Mouse (Mus musculus) thymus, adult 2 months (tissue): ENCODE results near the gene Olfr126. TPM values are rescaled to one million over a fixed set of nuclear protein-coding genes. Genes with fewer than 3 reads are reported as not detected.

Source experiments
- DNase-seq: peaks from one replicate; pipeline ENCODE4 v3.0.0; 2021
- H3K27ac ChIP-seq: fragments of 200-500 bp; 2 replicates; pipeline ENCODE4 v1.5.1; 2012; ENCODE audit warnings: low read length, control low read depth; ENCODE audit not compliant: control insufficient read depth, insufficient read depth
- H3K27me3 ChIP-seq: fragments of 200-500 bp; 2 replicates; pipeline ENCODE4 v1.6.1; 2012; ENCODE audit warnings: mild to moderate bottlenecking, low read length, moderate library complexity, mixed read lengths; ENCODE audit not compliant: control insufficient read depth, insufficient read depth
- H3K36me3 ChIP-seq: fragments of 200-500 bp; 2 replicates; pipeline ENCODE4 v1.6.1; 2012; ENCODE audit warnings: mild to moderate bottlenecking, low read length, moderate library complexity; ENCODE audit not compliant: control insufficient read depth, insufficient read depth
- H3K4me1 ChIP-seq: fragments of 200-500 bp; replicated peaks from 2 replicates; pipeline ENCODE4 v1.6.1; 2012; ENCODE audit warnings: low read length; ENCODE audit not compliant: control insufficient read depth, insufficient read depth
- H3K4me3 ChIP-seq: fragments of 200-500 bp; 2 replicates; pipeline ENCODE4 v1.5.1; 2012; ENCODE audit warnings: mild to moderate bottlenecking, low read length, control low read depth, moderate library complexity; ENCODE audit not compliant: control insufficient read depth, insufficient read depth
- CTCF ChIP-seq: fragments of 200-500 bp; IDR thresholded peaks from 2 replicates; pipeline ENCODE4 v1.5.1; 2012; ENCODE audit warnings: mild to moderate bottlenecking, control low read depth, low read length, moderate library complexity, borderline replicate concordance; ENCODE audit not compliant: control insufficient read depth, poor library complexity, insufficient read depth; ENCODE audit errors: extremely low read depth
- POLR2A ChIP-seq: fragments of 200-500 bp; IDR thresholded peaks from 2 replicates; pipeline ENCODE4 v1.6.1; 2012; ENCODE audit warnings: mild to moderate bottlenecking, low read length, control low read depth, moderate library complexity; ENCODE audit not compliant: control insufficient read depth, poor library complexity, insufficient read depth; ENCODE audit errors: extremely low read depth
- WGBS: fragments of 180-500 bp; shearing (Covaris S2); methylation state at CpG from one replicate; pipeline ENCODE4 v1.1.7; 2018; 5-methylcytosine and 5-hydroxymethylcytosine counted together
- polyA plus RNA-seq: library from polyadenylated mRNA; depleted of rRNA; stranded (reverse); fragments of >200 nt; gene quantifications from 2 replicates; pipeline ENCODE4 v1.2.3, GENCODE M21; 2012; rRNA removed

The Olfr126 gene
- polyA plus RNA-seq = not detected in 2 replicates

DNA sequence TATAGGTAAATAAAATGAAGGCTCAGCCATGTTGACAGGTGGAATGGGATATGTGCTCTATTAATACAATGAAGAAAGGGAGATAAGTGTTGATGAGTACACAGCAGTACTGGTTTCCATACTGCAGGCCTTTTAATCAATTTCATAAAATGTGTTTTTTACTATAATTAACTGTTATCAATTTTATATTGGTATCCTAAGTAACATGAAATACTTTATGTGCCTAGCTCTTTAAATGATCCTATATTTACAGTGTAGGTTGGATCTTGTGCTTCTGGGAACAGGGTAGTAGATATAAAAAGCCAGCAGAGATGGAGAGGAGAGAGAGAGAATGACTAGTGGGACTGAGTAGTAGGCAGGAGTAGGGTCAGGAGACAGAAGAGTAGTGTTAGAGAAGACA is at the start of gene Olfr126:
Olfr126 (plus strand) TSS at position 301 of the 400 bp plus-strand sequence.
- Histone ChIP-seq H3K36me3 (no peaks in the 10 kb centered on the region), H3K4me1 (no peaks in the 10 kb centered on the region), H3K4me3 (no peak within 1 kb of the TSS), H3K27ac (no peak within 1 kb of the TSS), H3K27me3 (no peaks in the 10 kb centered on the region)
- no peak for DNase-seq
- TF ChIP-seq CTCF (no peak), POLR2A (no peak)

DNA sequence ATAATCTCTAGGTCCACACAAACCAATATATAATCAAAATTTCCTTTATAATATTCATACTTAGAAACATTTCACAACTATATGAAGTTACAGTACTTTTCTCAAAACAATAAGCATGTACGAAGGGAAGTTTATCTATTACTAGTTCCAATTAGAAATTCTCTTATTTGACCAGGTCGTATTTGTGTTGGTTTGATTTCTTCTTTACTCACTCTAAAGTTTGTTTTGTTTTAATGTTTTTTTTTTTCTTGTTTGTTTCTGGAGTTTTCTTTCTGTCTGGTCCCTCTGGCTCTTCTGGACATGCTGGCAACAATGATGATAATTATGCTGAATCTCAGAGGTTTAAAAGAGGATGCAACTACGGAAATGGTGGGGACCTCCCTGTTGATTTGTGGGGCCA is 47.7 kb upstream of the Olfr126 start, which contains the start of gene Olfr124:
Olfr124 (plus strand) TSS at position 301 of the 400 bp plus-strand sequence.
- WGBS = 94% methylated on average over 3 of the region's 3 CpGs
- no peaks in the 10 kb centered on the region for H3K36me3 ChIP-seq
- H3K4me1 ChIP-seq = no peaks in the 10 kb centered on the region
- TF ChIP-seq POLR2A (no peak), CTCF (no peak)
- H3K4me3 ChIP-seq = no peak within 1 kb of the TSS
- H3K27ac ChIP-seq = no peak within 1 kb of the TSS
- H3K27me3 ChIP-seq = no peaks in the 10 kb centered on the region
- no peak for DNase-seq

- H3K27ac ChIP-seq = no peak within 1 kb of the TSS
- no peak for TF ChIP-seq CTCF
- no peak for TF ChIP-seq POLR2A
These were observed 14.6 kb upstream of the Olfr126 start, which contains the start of gene Olfr125 for GRCm38 (mm10) chr17:37832649-37833048. Olfr125 (plus strand) TSS chr17:37832949.

DNA sequence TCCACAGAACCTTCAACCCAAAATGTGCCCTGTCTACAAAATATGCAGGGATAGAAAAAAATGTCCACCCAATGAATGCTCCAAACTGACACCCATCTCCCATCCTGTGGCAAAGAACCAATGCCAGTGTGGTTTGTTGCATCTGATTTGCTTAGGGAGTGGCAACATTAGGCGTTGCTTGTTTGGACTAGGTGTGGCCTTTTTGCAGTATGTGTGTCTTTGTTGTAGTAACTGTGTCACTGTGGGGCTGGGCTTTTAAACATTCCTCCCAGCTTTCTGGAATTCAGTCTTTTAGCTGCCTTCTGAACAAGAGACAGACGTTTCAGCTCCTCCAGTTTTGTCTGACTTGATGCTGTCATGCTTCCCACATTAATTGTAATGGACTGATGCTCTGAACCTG is 16.6 kb downstream of the Olfr126 start:
- 58% methylated on average over 2 of the region's 2 CpGs for WGBS
- no peak for TF ChIP-seq POLR2A
- TF ChIP-seq CTCF = no peak
- no peak overlapping the region for H3K4me3 ChIP-seq
- no peaks in the 10 kb centered on the region for H3K4me1 ChIP-seq
- no peaks in the 10 kb centered on the region for H3K27me3 ChIP-seq
- H3K27ac ChIP-seq = no peak overlapping the region
- no peak for DNase-seq
- H3K36me3 ChIP-seq = no peaks in the 10 kb centered on the region

More at GRCm38 (mm10) chr17:37832649-37833048, 14.6 kb upstream of the Olfr126 start, which contains the start of gene Olfr125:
- DNase-seq = no peak
- no peaks in the 10 kb centered on the region for H3K27me3 ChIP-seq
- no peak within 1 kb of the TSS for H3K4me3 ChIP-seq
- H3K36me3 ChIP-seq = no peaks in the 10 kb centered on the region
- H3K4me1 ChIP-seq = no peaks in the 10 kb centered on the region

DNA sequence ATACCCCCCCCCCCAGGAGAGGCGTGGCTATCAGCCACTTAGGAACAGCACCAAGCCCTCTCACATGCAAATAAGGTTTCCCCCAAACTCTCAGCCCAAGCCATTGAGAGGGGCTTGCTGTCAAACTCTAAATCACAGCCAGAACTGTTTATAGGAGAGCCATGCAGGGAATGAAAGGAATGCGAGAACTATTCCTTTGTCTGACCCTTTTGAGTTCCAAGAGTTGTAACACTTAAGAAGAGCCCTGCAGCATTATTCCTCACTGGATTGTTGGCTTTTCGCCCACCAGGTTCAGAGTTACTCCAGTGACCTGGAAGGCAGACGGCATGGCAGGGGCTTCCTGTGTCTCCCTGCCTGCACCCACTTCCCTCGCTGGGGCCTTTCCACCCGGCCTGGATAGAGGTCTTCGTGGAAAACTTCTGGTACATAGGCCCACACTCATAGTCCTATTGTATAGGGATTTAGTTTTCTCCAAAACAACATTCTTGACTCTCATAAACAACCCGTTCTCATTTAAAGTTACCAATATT is 22.5 kb downstream of the Olfr126 start:
- H3K4me3 ChIP-seq = no peak overlapping the region
- H3K27me3 ChIP-seq = no peaks in the 10 kb centered on the region
- DNase-seq = no peak
- no peaks in the 10 kb centered on the region for H3K4me1 ChIP-seq
- no peak for TF ChIP-seq CTCF
- 32% methylated on average over 8 of the region's 8 CpGs for WGBS
- H3K27ac ChIP-seq = no peak overlapping the region
- H3K36me3 ChIP-seq = no peaks in the 10 kb centered on the region

GRCm38 (mm10) chr17:37873830-37874229 is 26.5 kb downstream of the Olfr126 start:
- TF ChIP-seq POLR2A (no peak), CTCF (no peak)
- no peak for DNase-seq
- Histone ChIP-seq H3K27me3 (no peaks in the 10 kb centered on the region), H3K4me3 (no peak overlapping the region), H3K4me1 (no peaks in the 10 kb centered on the region), H3K36me3 (no peaks in the 10 kb centered on the region), H3K27ac (no peak overlapping the region)
- WGBS = 81% methylated on average over 3 of the region's 3 CpGs

GRCm38 (mm10) chr17:37900137-37900536 is 52.9 kb downstream of the Olfr126 start, which contains the start of gene Olfr127:
Olfr127 (plus strand) TSS chr17:37900437.
- no peaks in the 10 kb centered on the region for H3K36me3 ChIP-seq
- WGBS = 75% methylated on average over 1 of the region's 1 CpGs
- no peak within 1 kb of the TSS for H3K27ac ChIP-seq
- no peak for TF ChIP-seq CTCF
- TF ChIP-seq POLR2A = no peak
- H3K4me1 ChIP-seq = no peaks in the 10 kb centered on the region
- no peak within 1 kb of the TSS for H3K4me3 ChIP-seq
- H3K27me3 ChIP-seq = no peaks in the 10 kb centered on the region
- DNase-seq = no peak

Other genes with a start within 250 kb of the Olfr126 start
- not detected in 2 replicates for gene Olfr115, start 220.4 kb upstream of the Olfr126 start, polyA plus RNA-seq
- not detected in 2 replicates for gene Olfr116, start 220.3 kb upstream of the Olfr126 start, polyA plus RNA-seq
- gene Olfr117, start 183.7 kb upstream of the Olfr126 start, polyA plus RNA-seq = not detected in 2 replicates
- gene Olfr118, start 180.5 kb upstream of the Olfr126 start, polyA plus RNA-seq = not detected in 2 replicates
- not detected in 2 replicates for gene Olfr119, start 150.9 kb upstream of the Olfr126 start, polyA plus RNA-seq
- gene Olfr120, start 125.7 kb upstream of the Olfr126 start, polyA plus RNA-seq = not detected in 2 replicates
- gene Olfr121, start 98.6 kb upstream of the Olfr126 start, polyA plus RNA-seq = not detected in 2 replicates
- not detected in 2 replicates for gene Olfr122, start 78.9 kb upstream of the Olfr126 start, polyA plus RNA-seq
- gene Olfr123, start 54.0 kb upstream of the Olfr126 start, polyA plus RNA-seq = not detected in 2 replicates
- gene Olfr124, start 47.6 kb upstream of the Olfr126 start, polyA plus RNA-seq = not detected in 2 replicates
- not detected in 2 replicates for gene Olfr125, start 14.5 kb upstream of the Olfr126 start, polyA plus RNA-seq
- 0.09 TPM in 1 of 2 replicates, not detected in the other for gene Olfr127, start 53.0 kb downstream of the Olfr126 start, polyA plus RNA-seq
- gene Olfr128, start 73.1 kb downstream of the Olfr126 start, polyA plus RNA-seq = not detected in 2 replicates
- not detected in 2 replicates for gene Olfr761, start 105.6 kb downstream of the Olfr126 start, polyA plus RNA-seq
- gene Olfr129, start 212.6 kb downstream of the Olfr126 start, polyA plus RNA-seq = 0.03 TPM in 1 of 2 replicates, not detected in the other
- not detected in 2 replicates for gene Olfr130, start 216.4 kb downstream of the Olfr126 start, polyA plus RNA-seq
- gene Olfr131, start 241.2 kb downstream of the Olfr126 start, polyA plus RNA-seq = not detected in 2 replicates